Mouse (Mus musculus): ENCODE measurements around the gene Fkbp11.

DNA sequence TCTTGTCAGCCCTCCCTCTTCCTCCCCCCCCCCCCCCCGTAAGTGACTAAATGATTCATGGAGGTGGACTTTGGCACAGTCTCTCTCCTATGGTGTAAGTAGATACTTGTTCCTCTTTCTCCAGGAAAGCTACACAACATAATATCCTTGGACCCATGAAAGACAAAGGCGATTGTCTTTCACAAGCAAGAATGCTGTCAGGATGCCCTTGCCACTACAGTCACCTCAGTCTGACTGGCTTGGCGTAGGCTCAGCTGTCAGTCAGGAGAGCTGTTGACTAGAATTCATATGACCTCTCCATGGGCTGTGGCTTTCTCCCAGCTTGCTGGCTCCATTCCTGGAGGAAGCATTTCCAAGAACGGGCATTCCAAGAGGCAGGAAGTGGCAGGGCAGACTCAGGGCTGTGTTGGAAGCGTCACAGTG lies 13.8 kb downstream of the Fkbp11 start:
- TF ChIP-seq CTCF (IDR thresholded peaks at IDR 0.05), result no peak
- no peak for TF ChIP-seq POLR2A (IDR thresholded peaks at IDR 0.05; ENCODE audit: insufficient read depth, low read depth, low read length)
- peak; percentile 46; the same call in 1 of the 2 replicates for TF ChIP-seq EP300 (IDR thresholded peaks at IDR 0.05; ENCODE audit: insufficient read depth, low read depth, low read length)

Data from heart, adult 2 months (tissue).